Mouse (Mus musculus) megakaryocyte progenitor cell, adult 5-6 weeks (primary cell): ENCODE measurements around the gene Iqce. TPM values are rescaled to one million over a fixed set of nuclear protein-coding genes. Genes with fewer than 3 reads are reported as not detected.

ENCODE experiments used
- ATAC-seq: replicated peaks from 2 replicates; pipeline ENCODE4 v1.8.0; 2016; ENCODE audit warnings: mild to moderate bottlenecking, moderate TSS enrichment, inconsistent platforms; ENCODE audit not compliant: poor library complexity
- total RNA-seq, 2 experiments: library from RNA; stranded (forward) in 1 of 2; stranded (reverse) in 1 of 2; fragments of 157-497, 149-512 nt in 1 of 2; fragments of 200-1000 nt in 1 of 2; gene quantifications; 2 replicates each; pipeline versions ENCODE4 v1.2.3 to v1.2.4; 2015 to 2017

Iqce gene
- total RNA-seq, 2 experiments from 2014 or later, result 9.2 to 9.8 TPM

- ATAC-seq, result peak; percentile 48
Observed at GRCm38 (mm10) chr5:140619151-140619771, 82.9 kb downstream of the Iqce start.

- ATAC-seq, result peak; percentile 69
Observed at GRCm38 (mm10) chr5:140617714-140618113, 84.5 kb downstream of the Iqce start.

- peak; percentile 21; the same call in 1 of the 2 replicates for ATAC-seq
Observed at GRCm38 (mm10) chr5:140616691-140617090, 85.5 kb downstream of the Iqce start.

GRCm38 (mm10) chr5:140616110-140616503 is 86.1 kb downstream of the Iqce start:
- 0 out of 2 replicates have a peak, but pooled peaks have one; percentile 5 for ATAC-seq

GRCm38 (mm10) chr5:140615321-140616109 is 86.7 kb downstream of the Iqce start:
- no peak for ATAC-seq

- ATAC-seq, result peak; percentile 38
Observed at GRCm38 (mm10) chr5:140614837-140615236, 87.3 kb downstream of the Iqce start.

- ATAC-seq, result no peak
Observed at GRCm38 (mm10) chr5:140614141-140614540, 88.0 kb downstream of the Iqce start.

GRCm38 (mm10) chr5:140612191-140612590 is 90.0 kb downstream of the Iqce start:
- no peak for ATAC-seq

Other genes with a start within 250 kb of the Iqce start
- 68.5 and 74.5 TPM in 2 replicates for gene Chst12, start 196.8 kb downstream of the Iqce start, total RNA-seq (2015)
- 31.4 and 39.4 TPM in 2 replicates for gene Chst12, start 196.8 kb downstream of the Iqce start, total RNA-seq (2017)
- not detected in 2 replicates for gene Grifin, start 137.3 kb downstream of the Iqce start, total RNA-seq (2015)
- gene Grifin, start 137.3 kb downstream of the Iqce start, total RNA-seq (2017), result not detected in 2 replicates
- 4.8 and 5.6 TPM in 2 replicates for gene Lfng, start 95.1 kb downstream of the Iqce start, total RNA-seq (2015)
- 13.4 and 15.2 TPM in 2 replicates for gene Lfng, start 95.1 kb downstream of the Iqce start, total RNA-seq (2017)
- gene Ttyh3, start 53.3 kb downstream of the Iqce start, total RNA-seq (2015), result 31.4 and 35.8 TPM in 2 replicates
- gene Ttyh3, start 53.3 kb downstream of the Iqce start, total RNA-seq (2017), result 8.1 and 10.2 TPM in 2 replicates
- gene Brat1, start 2.6 kb upstream of the Iqce start, total RNA-seq (2015), result 6.2 and 6.4 TPM in 2 replicates
- 11.1 and 12.2 TPM in 2 replicates for gene Brat1, start 2.6 kb upstream of the Iqce start, total RNA-seq (2017)
- gene Amz1, start 21.7 kb upstream of the Iqce start, total RNA-seq (2015), result 0.20 and 0.30 TPM in 2 replicates
- gene Amz1, start 21.7 kb upstream of the Iqce start, total RNA-seq (2017), result 0.41 and 1.9 TPM in 2 replicates
- 45.4 and 50.2 TPM in 2 replicates for gene Gna12, start 128.1 kb upstream of the Iqce start, total RNA-seq (2015)
- gene Gna12, start 128.1 kb upstream of the Iqce start, total RNA-seq (2017), result 33.6 and 33.9 TPM in 2 replicates